Mouse (Mus musculus): Measurements from ENCODE around the gene Adamts20. TPM values are rescaled to one million over a fixed set of nuclear protein-coding genes. Genes with fewer than 3 reads are reported as not detected.

Adamts20 gene
- polyA plus RNA-seq, 1 experiment: 0.22 TPM

GRCm38 (mm10) chr15:94244336-94244735 is 220.9 kb downstream of the Adamts20 start:
- Histone ChIP-seq H3K4me3 (ENCODE audit: control insufficient read depth, insufficient read depth, low read length) (no peak overlapping the region), H3K4me1 (replicated peaks; ENCODE audit: control insufficient read depth, insufficient read depth, low read length) (no peaks in the 10 kb centered on the region), H3K36me3 (ENCODE audit: control insufficient read depth, insufficient read depth, low read length) (no peaks in the 10 kb centered on the region), H3K27ac (ENCODE audit: control insufficient read depth, insufficient read depth, low read length) (no peak overlapping the region), H3K27me3 (ENCODE audit: control insufficient read depth, insufficient read depth, low read length) (no peaks in the 10 kb centered on the region)
- DNase-seq: no peak
- WGBS: 97% methylated on average over 2 of the region's 2 CpGs
- no peak for TF ChIP-seq POLR2A (IDR thresholded peaks at IDR 0.05; ENCODE audit: control insufficient read depth, extremely low read depth, insufficient read depth, low read length, poor library complexity)
- no peak for TF ChIP-seq CTCF (IDR thresholded peaks at IDR 0.05; ENCODE audit: borderline replicate concordance, control insufficient read depth, extremely low read depth, insufficient read depth, low read length, poor library complexity)

GRCm38 (mm10) chr15:94242133-94242532 is 223.1 kb downstream of the Adamts20 start:
- no peak overlapping the region for H3K4me3 ChIP-seq (ENCODE audit: control insufficient read depth, insufficient read depth, low read length)
- H3K27me3 ChIP-seq (ENCODE audit: control insufficient read depth, insufficient read depth, low read length): no peaks in the 10 kb centered on the region
- H3K4me1 ChIP-seq (replicated peaks; ENCODE audit: control insufficient read depth, insufficient read depth, low read length): no peaks in the 10 kb centered on the region
- TF ChIP-seq CTCF (IDR thresholded peaks at IDR 0.05; ENCODE audit: borderline replicate concordance, control insufficient read depth, extremely low read depth, insufficient read depth, low read length, poor library complexity) (no peak), POLR2A (IDR thresholded peaks at IDR 0.05; ENCODE audit: control insufficient read depth, extremely low read depth, insufficient read depth, low read length, poor library complexity) (no peak)
- 92% methylated on average over 1 of the region's 1 CpGs for WGBS
- no peaks in the 10 kb centered on the region for H3K36me3 ChIP-seq (ENCODE audit: control insufficient read depth, insufficient read depth, low read length)
- no peak for DNase-seq
- H3K27ac ChIP-seq (ENCODE audit: control insufficient read depth, insufficient read depth, low read length): no peak overlapping the region

- no peak for DNase-seq
- Histone ChIP-seq H3K27me3 (ENCODE audit: control insufficient read depth, insufficient read depth, low read length) (no peaks in the 10 kb centered on the region), H3K4me1 (replicated peaks; ENCODE audit: control insufficient read depth, insufficient read depth, low read length) (peaks cover 3% of the 10 kb centered on the region), H3K4me3 (ENCODE audit: control insufficient read depth, insufficient read depth, low read length) (no peak overlapping the region), H3K27ac (ENCODE audit: control insufficient read depth, insufficient read depth, low read length) (no peak overlapping the region), H3K36me3 (ENCODE audit: control insufficient read depth, insufficient read depth, low read length) (no peaks in the 10 kb centered on the region)
- WGBS: 88% methylated on average over 4 of the region's 4 CpGs
- no peak for TF ChIP-seq POLR2A (IDR thresholded peaks at IDR 0.05; ENCODE audit: control insufficient read depth, extremely low read depth, insufficient read depth, low read length, poor library complexity)
- no peak for TF ChIP-seq CTCF (IDR thresholded peaks at IDR 0.05; ENCODE audit: borderline replicate concordance, control insufficient read depth, extremely low read depth, insufficient read depth, low read length, poor library complexity)
Measured at GRCm38 (mm10) chr15:94239637-94240036, 225.6 kb downstream of the Adamts20 start.

- no peak overlapping the region for H3K27ac ChIP-seq (ENCODE audit: control insufficient read depth, insufficient read depth, low read length)
- DNase-seq: no peak
Measured at GRCm38 (mm10) chr15:94239127-94239526, 226.1 kb downstream of the Adamts20 start.

GRCm38 (mm10) chr15:94238058-94238876 is 227.0 kb downstream of the Adamts20 start:
- no peak for DNase-seq
- H3K36me3 ChIP-seq (ENCODE audit: control insufficient read depth, insufficient read depth, low read length): no peaks in the 10 kb centered on the region
- H3K4me3 ChIP-seq (ENCODE audit: control insufficient read depth, insufficient read depth, low read length): no peak overlapping the region
- 89% methylated on average over 14 of the region's 14 CpGs for WGBS
- no peaks in the 10 kb centered on the region for H3K27me3 ChIP-seq (ENCODE audit: control insufficient read depth, insufficient read depth, low read length)
- peaks cover 8% of the 10 kb centered on the region for H3K4me1 ChIP-seq (replicated peaks; ENCODE audit: control insufficient read depth, insufficient read depth, low read length)
- no peak for TF ChIP-seq POLR2A (IDR thresholded peaks at IDR 0.05; ENCODE audit: control insufficient read depth, extremely low read depth, insufficient read depth, low read length, poor library complexity)
- TF ChIP-seq CTCF (IDR thresholded peaks at IDR 0.05; ENCODE audit: borderline replicate concordance, control insufficient read depth, extremely low read depth, insufficient read depth, low read length, poor library complexity): no peak
- H3K27ac ChIP-seq (ENCODE audit: control insufficient read depth, insufficient read depth, low read length): no peak overlapping the region

More at GRCm38 (mm10) chr15:94239127-94239526, 226.1 kb downstream of the Adamts20 start:
- H3K27me3 ChIP-seq (ENCODE audit: control insufficient read depth, insufficient read depth, low read length): no peaks in the 10 kb centered on the region
- H3K4me3 ChIP-seq (ENCODE audit: control insufficient read depth, insufficient read depth, low read length): no peak overlapping the region
- TF ChIP-seq POLR2A (IDR thresholded peaks at IDR 0.05; ENCODE audit: control insufficient read depth, extremely low read depth, insufficient read depth, low read length, poor library complexity): no peak
- TF ChIP-seq CTCF (IDR thresholded peaks at IDR 0.05; ENCODE audit: borderline replicate concordance, control insufficient read depth, extremely low read depth, insufficient read depth, low read length, poor library complexity): no peak
- H3K36me3 ChIP-seq (ENCODE audit: control insufficient read depth, insufficient read depth, low read length): no peaks in the 10 kb centered on the region
- H3K4me1 ChIP-seq (replicated peaks; ENCODE audit: control insufficient read depth, insufficient read depth, low read length): peaks cover 6% of the 10 kb centered on the region
- WGBS: 94% methylated on average over 6 of the region's 6 CpGs

- WGBS: 96% methylated on average over 2 of the region's 2 CpGs
- no peak overlapping the region for H3K4me3 ChIP-seq (ENCODE audit: control insufficient read depth, insufficient read depth, low read length)
- no peaks in the 10 kb centered on the region for H3K27me3 ChIP-seq (ENCODE audit: control insufficient read depth, insufficient read depth, low read length)
- peaks cover 11% of the 10 kb centered on the region for H3K4me1 ChIP-seq (replicated peaks; ENCODE audit: control insufficient read depth, insufficient read depth, low read length)
- no peaks in the 10 kb centered on the region for H3K36me3 ChIP-seq (ENCODE audit: control insufficient read depth, insufficient read depth, low read length)
- no peak overlapping the region for H3K27ac ChIP-seq (ENCODE audit: control insufficient read depth, insufficient read depth, low read length)
- TF ChIP-seq POLR2A (IDR thresholded peaks at IDR 0.05; ENCODE audit: control insufficient read depth, extremely low read depth, insufficient read depth, low read length, poor library complexity) (no peak), CTCF (IDR thresholded peaks at IDR 0.05; ENCODE audit: borderline replicate concordance, control insufficient read depth, extremely low read depth, insufficient read depth, low read length, poor library complexity) (no peak)
- DNase-seq: no peak
Measured at GRCm38 (mm10) chr15:94236726-94237125, 228.5 kb downstream of the Adamts20 start.

Data from thymus, adult 2 months (tissue).